Mouse (Mus musculus) liver, postnatal 0 days (tissue): ENCODE results near the gene Stmnd1. TPM values are rescaled to one million over a fixed set of nuclear protein-coding genes. Genes with fewer than 3 reads are reported as not detected.
"Not testable (repeated sequence)": the region's sequence is repeated elsewhere in the genome, so short reads cannot be mapped to it uniquely, and the experiment has no call there.

Source experiments
- ATAC-seq: fragments of 200-750 bp; cut with Nextera tagmentation; 2 replicates; pipeline ENCODE4 v1.8.0; 2017; ENCODE audit warnings: mild to moderate bottlenecking, moderate library complexity
- DNase-seq: peaks from one replicate; pipeline ENCODE4 v3.0.0-alpha.2; 2016
- H3K27ac ChIP-seq: fragments of 300-500 bp; sonication (generic); 2 replicates; pipeline ENCODE4 v1.5.1; 2014; ENCODE audit warnings: antibody characterized with exemption, moderate library complexity, mild to moderate bottlenecking, low read depth
- H3K27me3 ChIP-seq: fragments of 300-500 bp; sonication (generic); 2 replicates; pipeline ENCODE4 v1.6.1; 2014; ENCODE audit warnings: low read length, control low read depth, mixed read lengths; ENCODE audit not compliant: insufficient read depth
- H3K36me3 ChIP-seq: fragments of 300-500 bp; sonication (generic); replicated peaks from 2 replicates; pipeline ENCODE4 v1.6.1; 2014; ENCODE audit warnings: mild to moderate bottlenecking, control low read depth, low read length, moderate library complexity, mixed read lengths; ENCODE audit not compliant: insufficient read depth
- H3K4me1 ChIP-seq: fragments of 300-500 bp; sonication (generic); 2 replicates; pipeline ENCODE4 v1.6.1; 2014; ENCODE audit warnings: antibody characterized with exemption, mild to moderate bottlenecking, control low read depth; ENCODE audit not compliant: insufficient read depth
- H3K4me2 ChIP-seq: fragments of 300-500 bp; sonication (generic); 2 replicates; pipeline ENCODE4 v1.6.1; 2014; ENCODE audit warnings: low read depth, mild to moderate bottlenecking, low read length, moderate library complexity, mixed read lengths
- H3K4me3 ChIP-seq: fragments of 300-500 bp; sonication (generic); 2 replicates; pipeline ENCODE4 v1.5.1; 2014; ENCODE audit warnings: low read depth, low read length
- H3K9ac ChIP-seq: fragments of 300-500 bp; sonication (generic); replicated peaks from 2 replicates; pipeline ENCODE4 v1.6.1; 2014; ENCODE audit warnings: mild to moderate bottlenecking, moderate library complexity
- H3K9me3 ChIP-seq: fragments of 300-500 bp; sonication (generic); 2 replicates; pipeline ENCODE4 v1.6.1; 2016; ENCODE audit warnings: mild to moderate bottlenecking, control low read depth, low read length, mixed read lengths
- CTCF ChIP-seq: sonication (generic); IDR thresholded peaks from 2 replicates; pipeline ENCODE4 v1.5.1; 2016; ENCODE audit warnings: antibody characterized with exemption, low read depth
- EP300 ChIP-seq: IDR thresholded peaks from 2 replicates; pipeline ENCODE4 v1.6.1; 2016; ENCODE audit warnings: antibody characterized with exemption, low read depth, mild to moderate bottlenecking
- WGBS: fragments of 180-500 bp; shearing (Covaris S2); extraction: QIAGEN DNeasy Blood & Tissue Kit; methylation state at CpG from one replicate; pipeline ENCODE4 v1.1.7; 2014; ENCODE audit not compliant: insufficient replicate concordance; 5-methylcytosine and 5-hydroxymethylcytosine counted together
- polyA plus RNA-seq: library from polyadenylated mRNA; unstranded; fragments of >200 nt; fragmentation: Nextera tagmentation; extraction: Ambion mirVana; gene quantifications from 2 replicates; pipeline ENCODE4 v1.2.1, GENCODE M21; 2015

Gene Stmnd1
- polyA plus RNA-seq, result not detected in 2 replicates

GRCm38 (mm10) chr13:46273453-46274110 is at the start of gene Stmnd1:
TSS of gene Stmnd1 (plus strand) at chr13:46273721.
- Histone ChIP-seq H3K27ac (no peak within 1 kb of the TSS), H3K9ac (no peak within 1 kb of the TSS; the same call in 1 of the 2 replicates), H3K9me3 (no peaks in the 10 kb centered on the region), H3K36me3 (no peaks in the 10 kb centered on the region), H3K4me3 (no peak within 1 kb of the TSS), H3K4me2 (peak within 1 kb of the TSS; percentile 38), H3K4me1 (peaks cover 12% of the 10 kb centered on the region; the same call in 1 of the 2 replicates), H3K27me3 (no peaks in the 10 kb centered on the region)
- TF ChIP-seq CTCF (no peak), EP300 (no peak)
- DNase-seq (no peak), ATAC-seq (no peak)
- 25% methylated on average over 8 of the region's 8 CpGs for WGBS

- no peak for ATAC-seq
- Histone ChIP-seq H3K27me3 (no peaks in the 10 kb centered on the region), H3K4me2 (no peak overlapping the region), H3K36me3 (no peaks in the 10 kb centered on the region), H3K9ac (no peak overlapping the region), H3K4me1 (no peaks in the 10 kb centered on the region), H3K9me3 (no peaks in the 10 kb centered on the region), H3K4me3 (no peak overlapping the region), H3K27ac (no peak overlapping the region)
- WGBS, result 57% methylated on average over 2 of the region's 2 CpGs
- DNase-seq, result no peak
- TF ChIP-seq CTCF (no peak), EP300 (no peak)
Observed at GRCm38 (mm10) chr13:46226956-46227355, 46.6 kb upstream of the Stmnd1 start.

GRCm38 (mm10) chr13:46227486-46227885 is 46.0 kb upstream of the Stmnd1 start:
- Histone ChIP-seq H3K36me3 (no peaks in the 10 kb centered on the region), H3K27ac (no peak overlapping the region), H3K4me2 (no peak overlapping the region), H3K9me3 (no peaks in the 10 kb centered on the region), H3K27me3 (no peaks in the 10 kb centered on the region), H3K4me1 (no peaks in the 10 kb centered on the region), H3K9ac (no peak overlapping the region), H3K4me3 (no peak overlapping the region)
- TF ChIP-seq CTCF (no peak), EP300 (no peak)
- WGBS, result 67% methylated on average over 4 of the region's 4 CpGs
- no peak for ATAC-seq
- no peak for DNase-seq

GRCm38 (mm10) chr13:46228750-46229149 is 44.8 kb upstream of the Stmnd1 start:
- not testable (repeated sequence) for H3K4me1 ChIP-seq, DNase-seq, H3K4me2 ChIP-seq, H3K36me3 ChIP-seq, H3K4me3 ChIP-seq, H3K27me3 ChIP-seq, H3K9ac ChIP-seq, H3K9me3 ChIP-seq, H3K27ac ChIP-seq, ATAC-seq
- 80% methylated on average over 1 of the region's 1 CpGs for WGBS

- TF ChIP-seq EP300 (no peak), CTCF (no peak)
- Histone ChIP-seq H3K9ac (no peak overlapping the region), H3K4me2 (no peak overlapping the region), H3K36me3 (no peaks in the 10 kb centered on the region), H3K9me3 (no peaks in the 10 kb centered on the region), H3K27ac (no peak overlapping the region), H3K4me3 (no peak overlapping the region), H3K4me1 (no peaks in the 10 kb centered on the region), H3K27me3 (no peaks in the 10 kb centered on the region)
- no peak for ATAC-seq
- DNase-seq, result no peak
- 73% methylated on average over 5 of the region's 5 CpGs for WGBS
Observed at GRCm38 (mm10) chr13:46231514-46232085, 41.9 kb upstream of the Stmnd1 start.

GRCm38 (mm10) chr13:46237723-46238349 is 35.7 kb upstream of the Stmnd1 start:
- Histone ChIP-seq H3K27me3 (no peaks in the 10 kb centered on the region), H3K27ac (no peak overlapping the region), H3K9ac (no peak overlapping the region), H3K4me2 (no peak overlapping the region), H3K36me3 (no peaks in the 10 kb centered on the region), H3K4me1 (peaks cover 5% of the 10 kb centered on the region), H3K9me3 (no peaks in the 10 kb centered on the region), H3K4me3 (no peak overlapping the region)
- peak; percentile 43 for DNase-seq
- ATAC-seq, result peak; percentile 98
- WGBS, result 53% methylated on average over 7 of the region's 7 CpGs
- TF ChIP-seq CTCF, result no peak
- no peak for TF ChIP-seq EP300
